Mouse (Mus musculus) neural tube, embryonic 12.5 days (tissue): ENCODE measurements around the gene Sfxn5. TPM values are rescaled to one million over a fixed set of nuclear protein-coding genes. Genes with fewer than 3 reads are reported as not detected.

ENCODE experiments used
- ATAC-seq: fragments of 200-750 bp; cut with Nextera tagmentation; 2 replicates; pipeline ENCODE4 v1.8.0; 2017; ENCODE audit warnings: low read depth, mild to moderate bottlenecking, moderate TSS enrichment, moderate library complexity; ENCODE audit not compliant: low FRiP score
- H3K27ac ChIP-seq: fragments of 300-500 bp; sonication (generic); 2 replicates; pipeline ENCODE4 v1.5.1; 2016
- H3K27me3 ChIP-seq: fragments of 300-500 bp; sonication (generic); replicated peaks from 2 replicates; pipeline ENCODE4 v1.6.1; 2016; ENCODE audit warnings: mild to moderate bottlenecking
- H3K36me3 ChIP-seq: fragments of 300-500 bp; sonication (generic); 2 replicates; pipeline ENCODE4 v1.6.1; 2016; ENCODE audit warnings: mild to moderate bottlenecking
- H3K4me1 ChIP-seq: fragments of 300-500 bp; sonication (generic); 2 replicates; pipeline ENCODE4 v1.6.1; 2016
- H3K4me2 ChIP-seq: fragments of 300-500 bp; sonication (generic); replicated peaks from 2 replicates; pipeline ENCODE4 v1.6.1; 2016; ENCODE audit warnings: mild to moderate bottlenecking
- H3K4me3 ChIP-seq: fragments of 300-500 bp; sonication (generic); 2 replicates; pipeline ENCODE4 v1.5.1; 2016
- H3K9ac ChIP-seq: fragments of 300-500 bp; sonication (generic); 2 replicates; pipeline ENCODE4 v1.6.1; 2016; ENCODE audit warnings: mild to moderate bottlenecking
- H3K9me3 ChIP-seq: fragments of 300-500 bp; sonication (generic); 2 replicates; pipeline ENCODE4 v1.6.1; 2016; ENCODE audit warnings: mild to moderate bottlenecking
- WGBS: fragments of 180-500 bp; shearing (Covaris S2); methylation state at CpG from one replicate; pipeline ENCODE4 v1.1.7; 2016; 5-methylcytosine and 5-hydroxymethylcytosine counted together
- polyA plus RNA-seq: library from polyadenylated mRNA; unstranded; fragments of >200 nt; fragmentation: Nextera tagmentation; extraction: Ambion mirVana; gene quantifications from 2 replicates; pipeline ENCODE4 v1.2.1, GENCODE M21; 2016

The Sfxn5 gene
- polyA plus RNA-seq, 1 experiment from 2014 or later: 9.1 TPM

DNA sequence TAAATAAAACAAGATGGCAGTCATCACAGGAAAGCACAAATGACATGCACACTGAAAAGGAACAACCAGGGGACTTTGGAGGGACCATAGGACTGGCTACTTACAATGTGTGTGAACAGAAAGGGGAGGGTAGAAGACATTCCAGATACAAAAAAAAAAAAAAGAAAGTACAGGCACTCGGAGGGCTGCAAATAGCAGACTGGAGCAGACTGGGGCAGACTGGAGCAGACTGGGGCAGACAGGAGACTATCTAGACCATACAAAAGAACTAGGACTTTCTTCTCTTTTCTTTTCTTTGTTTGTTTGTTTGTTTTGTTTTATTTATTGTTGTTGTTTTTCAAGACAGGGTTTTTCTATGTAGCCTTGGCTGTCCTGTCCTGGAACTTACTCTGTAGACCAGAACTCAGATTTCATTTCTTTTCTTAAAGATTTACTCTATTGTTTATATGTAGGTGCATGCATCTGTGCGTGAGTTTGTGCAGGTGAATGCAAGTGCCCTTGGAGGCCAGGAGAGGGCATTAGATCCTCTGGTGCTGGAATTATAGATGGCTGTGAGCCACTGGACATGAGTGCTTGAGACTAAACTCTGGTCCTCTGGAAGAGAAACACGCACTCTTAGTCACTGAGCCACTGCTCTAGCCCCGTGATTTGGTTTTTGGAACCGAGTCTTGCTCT, 30.1 kb upstream of the Sfxn5 start:
- no peaks in the 10 kb centered on the region for H3K36me3 ChIP-seq
- H3K27ac ChIP-seq: no peak overlapping the region
- H3K4me2 ChIP-seq: no peak overlapping the region
- 89% methylated on average over 5 of the region's 5 CpGs for WGBS
- H3K4me1 ChIP-seq: no peaks in the 10 kb centered on the region
- no peak overlapping the region for H3K4me3 ChIP-seq
- H3K27me3 ChIP-seq: no peaks in the 10 kb centered on the region; the same call in 1 of the 2 replicates
- H3K9ac ChIP-seq: no peak overlapping the region
- no peaks in the 10 kb centered on the region for H3K9me3 ChIP-seq
- ATAC-seq: no peak

DNA sequence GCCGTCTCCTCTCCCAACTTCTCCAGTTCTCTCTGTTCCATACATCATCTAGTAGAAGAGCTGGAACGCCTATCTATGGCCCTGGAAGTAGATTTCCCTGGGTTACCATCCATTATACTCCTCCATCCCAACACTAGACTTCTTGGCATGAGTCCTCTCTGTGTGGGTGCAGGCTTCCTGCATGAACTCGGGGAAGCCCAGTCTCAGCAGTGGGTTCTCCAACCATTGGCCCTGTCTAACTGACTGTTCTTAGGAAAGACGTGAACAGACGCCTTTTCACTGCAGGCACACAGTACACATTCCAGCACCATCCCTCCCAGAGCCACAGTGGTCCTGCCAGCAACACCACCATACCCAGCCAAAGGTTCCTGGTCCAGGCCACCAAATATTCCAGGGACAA, 29.4 kb upstream of the Sfxn5 start:
- Histone ChIP-seq H3K4me2 (no peak overlapping the region), H3K9me3 (no peaks in the 10 kb centered on the region), H3K27me3 (no peaks in the 10 kb centered on the region; the same call in 1 of the 2 replicates), H3K4me3 (no peak overlapping the region), H3K27ac (no peak overlapping the region), H3K9ac (no peak overlapping the region), H3K4me1 (no peaks in the 10 kb centered on the region), H3K36me3 (no peaks in the 10 kb centered on the region)
- WGBS: 83% methylated on average over 5 of the region's 5 CpGs
- no peak for ATAC-seq

DNA sequence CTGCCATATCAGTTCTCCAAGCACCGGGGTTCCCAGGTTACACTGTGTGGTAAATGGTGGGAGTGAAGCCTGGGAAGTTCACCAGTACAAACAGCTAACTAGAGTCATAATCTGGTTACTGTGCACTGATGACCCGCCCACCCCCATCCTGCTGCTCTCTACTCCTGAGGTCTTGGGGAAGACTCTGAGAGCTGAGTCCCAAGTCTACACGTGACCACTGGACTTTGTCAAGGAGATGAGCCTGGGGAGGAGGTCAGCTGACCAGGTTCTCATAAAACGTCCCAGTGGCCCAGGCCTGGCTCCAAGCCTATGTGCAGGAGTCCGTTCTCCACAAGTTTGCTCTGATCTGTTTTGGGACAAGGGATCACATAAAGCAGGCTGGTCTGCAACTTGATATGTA, 27.1 kb upstream of the Sfxn5 start:
- no peaks in the 10 kb centered on the region; the same call in 1 of the 2 replicates for H3K27me3 ChIP-seq
- H3K36me3 ChIP-seq: no peaks in the 10 kb centered on the region
- no peak overlapping the region for H3K4me3 ChIP-seq
- H3K9ac ChIP-seq: no peak overlapping the region
- no peaks in the 10 kb centered on the region for H3K9me3 ChIP-seq
- H3K27ac ChIP-seq: no peak overlapping the region
- no peak for ATAC-seq
- 77% methylated on average over 5 of the region's 5 CpGs for WGBS
- H3K4me1 ChIP-seq: no peaks in the 10 kb centered on the region
- no peak overlapping the region for H3K4me2 ChIP-seq

DNA sequence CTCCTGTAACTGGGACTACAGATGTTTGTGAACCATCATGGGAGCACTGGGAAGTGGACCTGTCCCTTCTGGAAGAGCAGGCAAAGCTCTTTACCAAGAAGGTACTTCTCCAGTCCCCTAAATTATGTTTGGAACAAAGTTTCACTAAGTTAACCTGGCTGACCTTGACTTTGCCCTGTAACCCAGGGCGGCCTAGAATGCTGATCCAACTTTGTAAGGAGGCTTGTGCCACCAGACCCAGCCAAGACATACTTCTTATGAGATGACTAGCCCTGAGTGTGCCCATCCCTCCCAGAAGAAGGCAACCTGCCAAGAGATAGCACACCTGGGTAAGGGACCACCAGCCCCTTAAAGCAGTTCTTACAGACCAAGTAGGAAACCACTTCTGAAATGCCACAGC, 25.7 kb upstream of the Sfxn5 start:
- no peak overlapping the region for H3K27ac ChIP-seq
- no peaks in the 10 kb centered on the region for H3K36me3 ChIP-seq
- ATAC-seq: no peak
- no peak overlapping the region for H3K9ac ChIP-seq
- H3K27me3 ChIP-seq: no peaks in the 10 kb centered on the region; the same call in 1 of the 2 replicates
- no peak overlapping the region for H3K4me2 ChIP-seq
- no peaks in the 10 kb centered on the region for H3K9me3 ChIP-seq
- WGBS: 100% methylated on average over 1 of the region's 1 CpGs
- H3K4me3 ChIP-seq: no peak overlapping the region
- no peaks in the 10 kb centered on the region for H3K4me1 ChIP-seq

DNA sequence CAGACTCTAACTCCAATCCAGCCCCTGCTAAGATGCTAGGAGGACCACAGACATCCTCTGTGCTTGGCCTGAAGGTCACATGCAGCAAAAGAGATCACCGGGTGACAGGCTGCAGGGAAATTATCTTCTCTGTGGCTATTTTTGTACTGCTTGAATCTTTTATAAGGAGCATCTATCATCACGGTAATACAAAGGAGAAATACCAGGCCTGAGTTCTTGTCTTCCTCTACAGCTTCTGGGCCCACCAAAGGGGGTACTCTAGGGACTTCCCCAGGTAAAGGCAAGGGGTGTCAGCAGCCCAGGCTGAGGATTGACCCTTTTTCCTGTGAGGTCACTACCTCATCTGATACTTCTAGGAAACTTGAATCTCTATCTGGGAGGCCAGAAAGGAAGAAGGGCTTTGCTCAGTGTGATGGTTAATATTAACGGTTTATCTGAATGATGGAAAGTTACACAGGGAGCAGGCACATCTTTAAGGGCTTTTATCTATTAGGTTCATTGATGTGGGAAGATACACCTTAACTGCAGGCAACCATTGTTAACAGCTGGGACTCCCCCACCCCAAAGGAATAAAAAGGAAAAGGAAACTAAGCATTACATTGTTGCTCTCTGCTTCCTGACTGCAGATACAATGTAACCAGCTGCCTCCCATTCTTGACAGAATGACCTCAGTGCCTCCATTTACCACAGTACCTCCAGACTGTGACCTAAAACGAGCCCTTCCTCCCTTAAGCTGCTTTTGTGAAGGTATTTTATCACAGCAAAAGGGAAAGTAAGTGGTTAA, 23.7 kb upstream of the Sfxn5 start:
- no peaks in the 10 kb centered on the region for H3K9me3 ChIP-seq
- H3K4me3 ChIP-seq: no peak overlapping the region
- no peak for ATAC-seq
- no peak overlapping the region for H3K27ac ChIP-seq
- no peaks in the 10 kb centered on the region for H3K36me3 ChIP-seq
- no peaks in the 10 kb centered on the region for H3K4me1 ChIP-seq
- no peaks in the 10 kb centered on the region for H3K27me3 ChIP-seq
- no peak overlapping the region for H3K9ac ChIP-seq
- whole genome bisulfite sequencing: 68% methylated on average over 4 of the region's 4 CpGs
- no peak overlapping the region for H3K4me2 ChIP-seq

DNA sequence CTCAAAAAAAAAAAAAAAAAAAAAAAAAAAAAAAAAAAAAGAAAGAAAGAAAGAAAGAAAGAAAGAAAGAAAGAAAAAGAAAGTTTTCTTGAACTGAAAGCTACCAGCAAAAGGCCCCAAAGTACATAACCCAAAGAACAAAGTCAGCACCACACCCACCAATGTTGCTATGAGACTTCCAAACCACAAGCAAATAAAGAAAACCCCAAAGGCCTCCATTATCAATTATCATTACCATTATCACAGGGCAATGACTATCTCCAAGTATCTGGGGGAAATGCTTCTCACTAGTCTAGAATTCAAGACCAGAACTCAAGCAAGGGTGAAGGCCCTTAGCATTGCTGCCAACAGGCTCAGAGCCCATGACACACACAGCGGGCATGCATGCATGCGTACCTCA, 22.5 kb upstream of the Sfxn5 start:
- H3K27ac ChIP-seq: no peak overlapping the region
- no peaks in the 10 kb centered on the region for H3K36me3 ChIP-seq
- H3K4me3 ChIP-seq: no peak overlapping the region
- no peaks in the 10 kb centered on the region for H3K4me1 ChIP-seq
- H3K4me2 ChIP-seq: no peak overlapping the region
- H3K9me3 ChIP-seq: no peaks in the 10 kb centered on the region
- H3K27me3 ChIP-seq: no peaks in the 10 kb centered on the region
- H3K9ac ChIP-seq: no peak overlapping the region
- 93% methylated on average over 2 of the region's 2 CpGs for WGBS
- no peak for ATAC-seq

DNA sequence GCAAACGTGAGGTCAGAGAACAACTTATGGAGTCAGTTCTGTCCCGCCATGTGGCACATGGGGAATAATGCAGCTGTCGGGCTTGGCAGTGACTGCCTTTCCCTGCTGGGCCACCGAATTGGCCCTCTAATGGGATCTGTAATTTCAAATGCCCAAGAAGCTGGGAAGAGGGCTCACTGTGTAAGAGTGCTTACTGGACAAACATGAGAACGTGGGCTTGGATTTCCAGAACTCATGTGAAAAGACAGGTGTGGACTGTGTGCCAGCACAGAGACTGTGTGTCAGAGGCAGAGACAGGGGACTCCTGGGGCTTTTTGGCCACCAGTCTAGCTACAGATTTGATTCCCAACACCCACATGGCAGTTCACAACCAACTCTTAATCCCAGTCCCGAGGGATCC, 21.5 kb upstream of the Sfxn5 start:
- Histone ChIP-seq H3K9ac (no peak overlapping the region), H3K4me2 (no peak overlapping the region), H3K27ac (no peak overlapping the region), H3K9me3 (no peaks in the 10 kb centered on the region), H3K4me3 (no peak overlapping the region), H3K4me1 (no peaks in the 10 kb centered on the region), H3K27me3 (no peaks in the 10 kb centered on the region), H3K36me3 (no peaks in the 10 kb centered on the region)
- no peak for ATAC-seq
- 72% methylated on average over 6 of the region's 6 CpGs for WGBS

DNA sequence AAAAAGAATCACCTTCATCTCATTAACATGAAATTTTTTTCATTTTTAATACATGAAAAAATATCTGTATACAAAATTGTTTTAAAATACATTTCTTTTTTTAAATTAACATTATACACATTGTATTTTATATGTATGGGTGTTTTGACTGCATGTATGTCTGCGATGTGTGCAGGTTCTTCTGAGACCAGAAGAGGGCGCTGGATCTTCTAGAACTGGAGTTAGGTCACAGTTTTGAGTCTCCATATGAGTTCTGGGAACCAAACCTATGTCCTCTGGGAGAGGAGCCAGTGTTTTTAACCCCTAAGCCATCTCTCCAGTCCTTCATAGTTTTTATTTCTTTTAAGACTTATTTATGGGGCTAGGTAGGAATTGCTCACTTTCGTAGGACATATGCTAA, 20.5 kb upstream of the Sfxn5 start:
- Histone ChIP-seq H3K4me3 (no peak overlapping the region), H3K27me3 (no peaks in the 10 kb centered on the region), H3K4me2 (no peak overlapping the region), H3K36me3 (no peaks in the 10 kb centered on the region), H3K9me3 (no peaks in the 10 kb centered on the region), H3K4me1 (no peaks in the 10 kb centered on the region), H3K27ac (no peak overlapping the region), H3K9ac (no peak overlapping the region)
- 68% methylated on average over 3 of the region's 3 CpGs for WGBS
- no peak for ATAC-seq

DNA sequence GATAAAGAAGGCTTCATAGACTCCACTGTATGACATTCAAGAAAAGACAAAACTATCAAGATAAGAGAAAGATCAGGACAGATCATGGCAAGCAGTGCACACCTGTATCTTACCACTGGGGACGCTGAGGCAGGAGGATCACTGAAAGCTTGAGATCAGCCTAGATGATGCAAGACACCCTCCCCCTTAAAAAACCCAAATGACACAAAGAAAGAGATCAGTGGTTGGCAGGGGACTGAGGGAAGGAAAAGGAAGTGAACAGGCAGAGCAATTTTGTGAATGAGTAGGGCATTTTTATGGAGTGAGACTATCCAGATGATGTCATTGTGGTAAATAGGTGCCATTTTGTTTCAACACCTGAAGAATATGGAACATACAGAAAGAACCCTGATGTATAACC, 16.9 kb upstream of the Sfxn5 start:
- Histone ChIP-seq H3K27ac (no peak overlapping the region), H3K4me3 (no peak overlapping the region), H3K36me3 (0 out of 2 replicates have a peak, but pooled peaks cover 3% of the 10 kb centered on the region), H3K4me2 (no peak overlapping the region), H3K9ac (no peak overlapping the region), H3K9me3 (no peaks in the 10 kb centered on the region), H3K4me1 (no peaks in the 10 kb centered on the region), H3K27me3 (no peaks in the 10 kb centered on the region)
- WGBS: 78% methylated on average over 1 of the region's 1 CpGs
- ATAC-seq: no peak

DNA sequence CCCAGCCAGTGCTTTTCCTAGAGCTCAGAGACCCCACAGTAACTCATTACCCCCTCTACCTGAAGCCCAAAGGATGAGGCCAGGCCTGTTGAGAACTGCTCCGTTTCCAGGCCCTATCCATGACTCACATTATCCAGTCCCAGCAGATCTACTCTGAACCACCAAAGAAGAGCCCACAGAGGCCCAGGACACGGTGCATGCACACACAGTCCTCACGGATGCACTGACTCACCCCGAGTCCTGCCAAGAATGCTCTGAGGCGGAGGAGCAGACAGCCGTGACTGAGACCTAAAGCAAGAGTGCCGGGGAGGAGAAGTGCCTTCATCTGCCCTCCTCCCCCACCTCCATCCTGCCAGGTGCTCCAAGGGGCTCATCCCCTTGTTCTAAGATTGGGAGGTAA, 16.0 kb upstream of the Sfxn5 start:
- H3K4me3 ChIP-seq: no peak overlapping the region
- WGBS: 80% methylated on average over 7 of the region's 7 CpGs
- no peak for ATAC-seq
- no peak overlapping the region for H3K9ac ChIP-seq
- H3K27ac ChIP-seq: no peak overlapping the region
- H3K36me3 ChIP-seq: 0 out of 2 replicates have a peak, but pooled peaks cover 3% of the 10 kb centered on the region
- no peaks in the 10 kb centered on the region for H3K27me3 ChIP-seq
- no peaks in the 10 kb centered on the region for H3K9me3 ChIP-seq
- H3K4me2 ChIP-seq: no peak overlapping the region
- H3K4me1 ChIP-seq: no peaks in the 10 kb centered on the region

DNA sequence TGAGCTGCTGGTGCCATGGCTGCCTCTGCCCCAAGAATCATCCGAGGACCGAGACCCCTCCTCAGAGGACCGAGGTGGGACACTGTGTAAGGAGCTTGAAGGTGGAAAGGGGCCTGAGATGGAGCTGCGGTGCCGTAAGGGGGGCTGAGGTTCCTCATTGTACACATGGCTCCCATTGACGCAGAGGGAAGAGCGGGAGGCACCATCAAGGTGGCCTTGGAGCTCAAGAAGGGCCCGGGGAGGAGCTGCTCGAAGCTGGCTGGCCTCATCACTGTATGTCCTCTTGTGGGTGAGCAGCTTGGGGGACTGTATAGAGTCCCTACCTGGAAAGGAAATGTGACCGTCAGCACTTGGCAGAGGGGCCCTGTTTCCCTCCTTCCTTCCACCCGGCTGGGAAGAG, 14.9 kb upstream of the Sfxn5 start:
- Histone ChIP-seq H3K9me3 (no peaks in the 10 kb centered on the region), H3K4me3 (no peak overlapping the region), H3K9ac (no peak overlapping the region), H3K4me2 (no peak overlapping the region), H3K27me3 (no peaks in the 10 kb centered on the region), H3K36me3 (0 out of 2 replicates have a peak, but pooled peaks cover 3% of the 10 kb centered on the region), H3K27ac (no peak overlapping the region), H3K4me1 (no peaks in the 10 kb centered on the region)
- 90% methylated on average over 11 of the region's 11 CpGs for WGBS
- ATAC-seq: no peak

DNA sequence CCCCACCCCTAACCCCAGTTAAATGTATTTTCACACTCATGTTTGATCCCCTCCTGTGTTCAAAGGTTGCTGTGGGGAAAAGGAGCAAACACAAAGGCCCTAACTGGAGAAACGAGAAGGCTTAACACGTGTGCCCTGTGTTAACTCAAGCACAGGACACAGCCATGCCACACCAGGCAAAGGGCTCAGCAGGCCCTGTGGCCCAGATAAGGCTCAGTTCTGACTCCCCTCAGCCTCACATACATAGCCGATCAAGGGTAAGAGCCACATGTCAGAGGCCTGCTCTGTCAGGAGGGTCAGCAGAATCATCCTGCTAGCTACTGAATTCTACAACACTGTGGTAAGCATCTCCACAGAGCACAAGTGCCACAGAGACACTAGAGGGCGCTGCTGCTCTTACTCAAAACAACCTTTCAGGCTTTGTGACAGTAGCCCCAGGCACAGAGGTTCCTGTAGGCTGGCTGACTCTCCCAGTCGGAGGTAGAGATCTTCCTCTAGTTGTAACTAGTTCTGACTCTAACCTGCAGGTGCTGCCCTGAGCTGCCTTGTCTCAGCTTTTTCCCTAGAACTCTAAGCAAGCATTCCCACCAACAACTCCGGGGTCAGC, 12.9 kb upstream of the Sfxn5 start:
- H3K4me2 ChIP-seq: no peak overlapping the region
- H3K27ac ChIP-seq: no peak overlapping the region
- no peak overlapping the region for H3K4me3 ChIP-seq
- H3K27me3 ChIP-seq: no peaks in the 10 kb centered on the region
- 0 out of 2 replicates have a peak, but pooled peaks cover 3% of the 10 kb centered on the region for H3K36me3 ChIP-seq
- WGBS: 41% methylated on average over 6 of the region's 6 CpGs
- ATAC-seq: peak; percentile 81
- no peaks in the 10 kb centered on the region for H3K4me1 ChIP-seq
- H3K9me3 ChIP-seq: no peaks in the 10 kb centered on the region
- no peak overlapping the region for H3K9ac ChIP-seq
